Mouse (Mus musculus): ENCODE measurements around the gene Arhgap15. TPM values are rescaled to one million over a fixed set of nuclear protein-coding genes. Genes with fewer than 3 reads are reported as not detected.

The Arhgap15 gene
- polyA plus RNA-seq, 1 experiment from 2014 or later = 0.30 TPM

DNA sequence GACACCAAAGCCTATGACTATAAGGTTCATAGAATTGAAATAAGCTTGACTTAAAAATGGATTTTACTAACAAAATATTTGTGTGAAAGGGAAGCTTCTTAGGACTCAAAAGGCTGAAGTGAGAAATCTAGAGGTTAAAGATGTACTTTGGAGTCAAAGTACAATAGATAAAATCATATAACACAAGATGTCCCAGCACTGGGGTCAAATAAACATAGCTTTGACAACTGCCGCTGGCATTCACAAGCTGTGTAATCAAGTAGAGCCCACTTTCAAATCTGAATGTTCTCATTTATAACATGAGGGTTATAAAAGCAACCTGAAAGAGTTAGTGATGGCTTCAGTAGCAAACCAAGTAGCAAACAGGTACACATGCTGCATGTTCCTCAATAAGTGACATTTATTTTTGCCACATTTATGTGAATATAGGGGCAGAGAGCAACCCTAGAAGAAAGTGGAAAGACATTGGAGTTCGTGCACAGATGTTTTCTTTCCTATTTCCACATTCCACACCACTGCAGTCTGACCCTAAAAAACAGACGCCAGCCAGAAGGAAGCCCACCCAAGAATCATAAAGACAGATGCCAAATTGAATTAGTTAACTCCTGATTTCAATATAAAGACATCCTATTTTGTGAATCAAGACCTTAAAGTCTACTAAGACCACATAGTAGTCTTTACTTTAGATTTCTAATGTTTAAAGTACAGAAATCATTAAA is 653.2 kb downstream of the Arhgap15 start:
- no peak overlapping the region for H3K4me3 ChIP-seq
- no peak for DNase-seq (ENCODE audit: extremely low spot score, low spot score)
- H3K4me1 ChIP-seq = peaks cover 14% of the 10 kb centered on the region
- peaks cover 9% of the 10 kb centered on the region for H3K9me3 ChIP-seq
- no peaks in the 10 kb centered on the region for H3K27me3 ChIP-seq (ENCODE audit: poor library complexity, severe bottlenecking)
- 74% methylated on average over 3 of the region's 3 CpGs for WGBS
- H3K27ac ChIP-seq = no peak overlapping the region
- no peaks in the 10 kb centered on the region for H3K36me3 ChIP-seq (replicated peaks)

DNA sequence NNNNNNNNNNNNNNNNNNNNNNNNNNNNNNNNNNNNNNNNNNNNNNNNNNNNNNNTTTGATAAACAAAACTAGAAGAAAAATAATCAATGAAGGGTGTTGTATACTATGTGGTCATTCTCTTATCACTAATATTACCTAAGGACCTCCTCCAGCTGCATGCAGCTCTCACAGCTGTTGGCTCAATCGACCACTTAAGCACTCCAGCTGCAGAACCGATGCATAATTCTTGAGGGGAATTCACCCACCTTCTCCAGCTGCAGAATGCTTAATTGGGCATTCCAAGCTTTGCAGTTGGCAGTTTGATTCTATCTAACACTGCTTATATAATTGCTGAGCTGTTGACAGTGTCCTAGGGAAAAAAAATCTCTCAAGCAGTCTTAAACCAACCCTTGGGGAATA is 663.0 kb downstream of the Arhgap15 start:
- Histone ChIP-seq H3K36me3 (replicated peaks) (no peaks in the 10 kb centered on the region), H3K9me3 (no peaks in the 10 kb centered on the region; the same call in 1 of the 2 replicates), H3K27me3 (ENCODE audit: poor library complexity, severe bottlenecking) (no peaks in the 10 kb centered on the region), H3K4me1 (peaks cover 8% of the 10 kb centered on the region; the same call in 1 of the 2 replicates), H3K4me3 (no peak overlapping the region), H3K27ac (no peak overlapping the region)
- WGBS = 84% methylated on average over 2 of the region's 2 CpGs
- no peak for DNase-seq (ENCODE audit: extremely low spot score, low spot score)

DNA sequence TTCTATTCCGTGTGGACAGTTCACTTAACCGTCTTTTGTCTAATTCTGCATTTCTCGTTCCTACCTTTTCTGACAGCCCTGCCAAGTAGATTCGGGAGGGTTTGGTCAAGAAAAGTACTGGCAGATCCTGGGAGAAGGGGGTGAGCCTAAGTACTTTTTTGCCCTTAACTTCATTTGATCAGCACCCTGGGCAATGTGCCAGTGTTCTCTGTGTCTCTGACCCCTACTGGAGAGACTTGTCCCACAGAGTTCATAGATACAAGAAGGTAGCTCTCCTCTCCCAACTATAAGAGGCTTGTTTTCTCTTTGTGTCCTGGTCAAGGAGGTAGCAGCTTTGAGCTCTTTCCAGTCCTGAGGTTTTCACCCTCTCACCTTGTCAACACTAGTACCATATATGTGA is 667.7 kb downstream of the Arhgap15 start:
- no peak for DNase-seq (ENCODE audit: extremely low spot score, low spot score)
- no peaks in the 10 kb centered on the region for H3K27me3 ChIP-seq (ENCODE audit: poor library complexity, severe bottlenecking)
- no peak overlapping the region for H3K27ac ChIP-seq
- no peaks in the 10 kb centered on the region for H3K36me3 ChIP-seq (replicated peaks)
- WGBS = 89% methylated on average over 4 of the region's 4 CpGs
- 0 out of 2 replicates have a peak, but pooled peaks cover 3% of the 10 kb centered on the region for H3K4me1 ChIP-seq
- H3K9me3 ChIP-seq = no peaks in the 10 kb centered on the region
- H3K4me3 ChIP-seq = no peak overlapping the region

DNA sequence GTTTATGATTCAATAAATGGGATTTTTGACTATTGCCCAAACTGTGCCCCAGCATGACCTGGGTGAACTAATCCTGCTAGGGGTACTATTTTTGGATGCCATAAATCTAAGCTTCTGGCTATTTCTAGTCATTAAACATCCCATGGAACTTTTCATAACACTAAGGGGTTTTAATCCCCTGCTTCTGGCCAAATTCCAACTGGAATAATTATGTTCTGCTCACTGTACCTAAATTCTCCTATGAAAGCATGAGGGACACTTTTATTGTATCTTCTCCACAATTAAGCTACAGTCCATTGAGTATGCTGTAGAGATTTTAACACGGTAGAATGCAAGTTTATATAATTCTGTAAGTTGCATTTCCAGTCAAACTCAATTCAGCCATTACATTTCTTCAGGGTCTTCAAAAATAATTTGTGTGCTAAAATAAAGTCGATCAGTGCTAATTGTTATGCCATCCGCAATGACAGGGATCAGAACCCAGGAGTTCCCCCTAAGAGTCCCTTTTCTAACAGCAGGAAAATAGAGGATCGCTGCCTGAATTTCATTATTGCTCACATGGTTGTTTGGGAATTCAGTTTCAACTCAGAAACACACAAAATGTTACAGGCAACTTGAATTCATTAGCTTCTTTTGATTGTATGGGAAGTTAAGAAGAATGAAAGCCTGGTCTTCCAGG is 671.1 kb downstream of the Arhgap15 start:
- Histone ChIP-seq H3K27ac (no peak overlapping the region), H3K4me3 (no peak overlapping the region), H3K9me3 (no peaks in the 10 kb centered on the region), H3K27me3 (ENCODE audit: poor library complexity, severe bottlenecking) (no peaks in the 10 kb centered on the region), H3K36me3 (replicated peaks) (no peaks in the 10 kb centered on the region), H3K4me1 (0 out of 2 replicates have a peak, but pooled peaks cover 3% of the 10 kb centered on the region)
- DNase-seq (ENCODE audit: extremely low spot score, low spot score) = no peak
- 91% methylated on average over 4 of the region's 4 CpGs for WGBS

DNA sequence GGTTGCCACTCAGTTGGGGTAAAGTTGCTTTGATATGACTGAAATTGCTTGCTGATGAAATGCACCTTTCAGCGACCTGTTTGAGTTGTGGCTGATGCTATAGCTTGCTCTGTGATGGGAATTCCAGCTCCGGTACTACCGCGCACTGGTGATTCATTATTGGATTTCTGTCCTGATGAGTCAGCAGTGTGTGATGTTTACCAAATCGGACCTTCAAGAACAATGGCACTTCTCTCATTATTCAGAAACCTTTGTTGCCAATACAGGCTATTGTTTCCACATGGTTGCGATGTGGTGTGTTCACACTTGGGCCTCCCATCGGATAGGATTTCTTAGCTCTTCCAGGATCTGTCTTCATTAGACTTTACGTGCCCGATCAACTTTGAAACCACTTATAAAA is 681.9 kb downstream of the Arhgap15 start:
- Histone ChIP-seq H3K27ac (no peak overlapping the region), H3K27me3 (ENCODE audit: poor library complexity, severe bottlenecking) (no peaks in the 10 kb centered on the region), H3K36me3 (replicated peaks) (no peaks in the 10 kb centered on the region), H3K4me3 (no peak overlapping the region), H3K9me3 (no peaks in the 10 kb centered on the region), H3K4me1 (no peaks in the 10 kb centered on the region)
- DNase-seq (ENCODE audit: extremely low spot score, low spot score) = no peak
- WGBS = 78% methylated on average over 9 of the region's 9 CpGs

DNA sequence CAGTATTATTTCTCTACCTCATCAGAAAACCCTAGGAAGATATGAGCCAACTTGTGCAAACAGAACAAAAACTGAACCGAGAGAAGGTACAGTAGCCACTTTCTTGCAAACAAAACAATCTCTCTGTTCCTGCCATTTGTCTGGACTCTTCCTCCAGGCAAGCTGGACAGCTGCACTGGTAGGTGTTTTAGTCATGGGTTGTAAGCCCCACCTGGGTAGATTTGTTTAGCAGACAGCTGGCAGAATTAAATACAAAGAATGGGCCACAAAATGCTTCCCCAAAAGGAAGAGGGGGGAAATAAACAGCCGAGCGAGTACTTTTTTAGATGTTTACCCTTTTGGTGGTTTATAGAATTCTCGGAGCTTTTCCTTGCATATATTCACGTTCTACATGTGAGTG is 688.0 kb downstream of the Arhgap15 start:
- no peaks in the 10 kb centered on the region for H3K27me3 ChIP-seq (ENCODE audit: poor library complexity, severe bottlenecking)
- DNase-seq (ENCODE audit: extremely low spot score, low spot score) = no peak
- WGBS = 87% methylated on average over 5 of the region's 5 CpGs
- H3K36me3 ChIP-seq (replicated peaks) = no peaks in the 10 kb centered on the region
- H3K27ac ChIP-seq = no peak overlapping the region
- peaks cover 7% of the 10 kb centered on the region; the same call in 1 of the 2 replicates for H3K4me1 ChIP-seq
- no peak overlapping the region for H3K4me3 ChIP-seq
- H3K9me3 ChIP-seq = no peaks in the 10 kb centered on the region; the same call in 1 of the 2 replicates

DNA sequence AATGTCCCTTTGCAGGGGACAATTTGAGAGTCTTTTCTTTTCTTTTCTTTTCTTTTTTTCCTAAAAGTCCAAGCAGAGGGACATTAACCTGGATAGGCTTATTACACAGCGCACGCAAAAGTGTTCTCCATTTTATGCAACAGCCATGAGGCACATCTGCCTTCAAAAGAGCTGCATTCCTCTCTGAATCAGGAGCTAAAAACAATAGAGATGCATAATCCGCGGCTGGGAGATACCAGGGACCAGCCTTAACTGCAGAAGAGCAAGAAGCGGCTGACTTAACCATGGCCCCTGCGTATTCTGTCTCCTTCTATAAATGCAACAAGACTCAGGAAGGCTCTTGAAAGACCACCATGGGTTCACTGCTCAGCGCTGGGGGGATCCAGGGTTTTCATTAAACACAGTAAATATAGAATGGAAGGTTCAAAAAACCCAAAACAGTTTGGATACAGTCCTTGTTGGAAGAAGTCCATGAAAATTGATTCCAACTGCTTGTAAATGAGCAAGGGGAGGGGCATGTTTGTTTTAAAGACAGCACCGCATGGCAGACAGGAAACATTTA is 689.0 kb downstream of the Arhgap15 start:
- Histone ChIP-seq H3K9me3 (peaks cover 8% of the 10 kb centered on the region), H3K27ac (no peak overlapping the region), H3K4me1 (peaks cover 7% of the 10 kb centered on the region; the same call in 1 of the 2 replicates), H3K27me3 (ENCODE audit: poor library complexity, severe bottlenecking) (no peaks in the 10 kb centered on the region), H3K36me3 (replicated peaks) (0 out of 2 replicates have a peak, but pooled peaks cover 4% of the 10 kb centered on the region), H3K4me3 (no peak overlapping the region)
- 64% methylated on average over 8 of the region's 8 CpGs for WGBS
- no peak for DNase-seq (ENCODE audit: extremely low spot score, low spot score)

DNA sequence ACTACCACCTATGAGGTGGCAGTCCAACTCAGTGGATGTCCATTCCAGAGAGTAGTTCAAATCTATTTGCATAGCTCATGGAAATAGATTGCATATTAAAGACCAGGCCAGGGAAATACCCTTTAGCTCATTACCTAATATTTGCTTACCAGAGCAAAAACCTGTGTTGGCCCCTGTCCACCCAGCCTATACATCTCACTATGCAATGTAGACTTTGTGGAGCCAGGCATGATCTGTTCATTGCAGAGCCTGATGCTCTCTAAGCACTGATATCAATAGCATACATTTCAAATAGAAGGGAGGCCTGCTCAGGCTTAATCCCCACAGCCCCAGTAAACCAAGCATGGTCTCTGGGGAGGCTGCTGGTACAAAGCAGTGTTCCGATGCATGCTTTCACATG is 689.4 kb downstream of the Arhgap15 start:
- DNase-seq (ENCODE audit: extremely low spot score, low spot score) = no peak
- H3K4me3 ChIP-seq = no peak overlapping the region
- H3K36me3 ChIP-seq (replicated peaks) = 0 out of 2 replicates have a peak, but pooled peaks cover 4% of the 10 kb centered on the region
- H3K9me3 ChIP-seq = peaks cover 9% of the 10 kb centered on the region
- H3K27me3 ChIP-seq (ENCODE audit: poor library complexity, severe bottlenecking) = no peaks in the 10 kb centered on the region
- no peak overlapping the region for H3K27ac ChIP-seq
- H3K4me1 ChIP-seq = peaks cover 7% of the 10 kb centered on the region; the same call in 1 of the 2 replicates
- WGBS = 94% methylated on average over 1 of the region's 1 CpGs

DNA sequence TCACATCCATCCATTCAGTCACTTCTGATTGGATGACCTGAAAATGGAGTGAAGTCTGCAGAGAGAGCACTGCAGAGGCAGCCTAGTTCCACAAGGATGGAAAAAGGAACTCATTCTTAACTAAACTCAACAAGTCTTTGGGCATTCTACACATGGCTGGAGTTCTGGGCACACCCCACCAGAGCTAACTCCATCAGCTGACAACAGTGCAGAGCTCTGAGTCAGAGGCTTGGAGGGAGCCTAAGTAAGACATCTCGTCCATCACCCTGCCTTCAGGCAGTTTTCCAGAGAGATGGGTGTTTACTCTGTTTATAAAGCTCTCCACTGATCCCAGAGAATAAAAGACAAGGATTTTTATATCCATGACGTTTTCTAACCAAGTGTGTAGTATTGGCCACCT is 696.3 kb downstream of the Arhgap15 start:
- peaks cover 16% of the 10 kb centered on the region for H3K4me1 ChIP-seq
- 0 out of 2 replicates have a peak, but pooled peaks cover 4% of the 10 kb centered on the region for H3K36me3 ChIP-seq (replicated peaks)
- no peak overlapping the region for H3K27ac ChIP-seq
- H3K27me3 ChIP-seq (ENCODE audit: poor library complexity, severe bottlenecking) = no peaks in the 10 kb centered on the region
- WGBS = 76% methylated on average over 2 of the region's 2 CpGs
- peaks cover 9% of the 10 kb centered on the region for H3K9me3 ChIP-seq
- H3K4me3 ChIP-seq = no peak overlapping the region
- no peak for DNase-seq (ENCODE audit: extremely low spot score, low spot score)

Other genes with a start within 250 kb of the Arhgap15 start
- 1.5 and 1.6 TPM in 2 replicates for gene Kynu, start 193.5 kb upstream of the Arhgap15 start, polyA plus RNA-seq (2016; fragmentation: Nextera tagmentation; extraction: Ambion mirVana)